Mouse (Mus musculus): ENCODE results near the gene Kctd5.
"Not testable (repeated sequence)": the region's sequence is repeated elsewhere in the genome, so short reads cannot be mapped to it uniquely, and the experiment has no call there.

Kctd5 gene

GRCm38 (mm10) chr17:24072919-24073696, at the start of gene Kctd5:
Gene Kctd5, minus strand, starts transcription at chr17:24073485.
- peak; percentile 96 for DNase-seq

- DNase-seq: no peak
Measured at GRCm38 (mm10) chr17:24119446-24119845, 46.2 kb upstream of the Kctd5 start.

- no peak for DNase-seq
Measured at GRCm38 (mm10) chr17:24113031-24113430, 39.7 kb upstream of the Kctd5 start.

GRCm38 (mm10) chr17:24111256-24111655, 38.0 kb upstream of the Kctd5 start:
- peak; percentile 12 for DNase-seq

DNA sequence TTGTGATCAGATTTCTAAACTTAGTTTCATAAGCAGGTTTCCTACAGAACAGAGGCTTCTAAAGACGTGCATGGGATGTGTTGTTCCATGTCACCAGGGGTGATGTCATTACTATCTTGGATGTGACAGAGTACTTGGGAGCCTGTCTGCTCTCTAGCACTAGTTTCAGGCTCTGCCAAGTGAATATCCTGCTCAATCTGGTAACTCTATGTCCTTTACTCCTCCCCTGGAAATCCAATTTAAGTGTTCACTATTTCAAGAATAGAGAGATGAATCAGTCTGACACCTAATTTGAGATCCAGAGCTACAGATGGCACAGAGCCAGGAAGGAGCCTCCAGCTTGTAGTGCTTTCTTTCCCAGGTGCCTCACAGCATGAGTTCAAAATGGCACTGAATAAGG, 35.6 kb upstream of the Kctd5 start:
- no peak for DNase-seq

- DNase-seq: no peak
Measured at GRCm38 (mm10) chr17:24105111-24105510, 31.8 kb upstream of the Kctd5 start.

DNA sequence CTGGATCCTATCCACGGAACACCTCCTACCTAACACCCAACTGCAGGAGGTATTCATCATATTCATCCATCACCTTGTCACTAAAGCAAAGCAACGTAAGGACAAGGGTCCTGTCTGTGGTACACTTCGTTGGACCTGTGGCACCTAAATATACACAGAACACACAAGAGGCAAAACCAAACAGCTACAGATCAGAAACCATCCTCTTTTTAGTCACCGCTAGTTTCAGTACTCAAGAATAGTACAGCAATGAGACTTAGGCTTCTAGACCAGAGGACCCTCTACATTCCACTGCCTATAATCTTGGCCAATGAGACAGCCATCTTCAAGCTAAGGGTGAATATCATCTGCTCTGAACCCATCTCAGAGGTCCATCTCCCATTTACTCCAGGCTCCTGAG, 25.1 kb upstream of the Kctd5 start:
- DNase-seq: no peak

DNA sequence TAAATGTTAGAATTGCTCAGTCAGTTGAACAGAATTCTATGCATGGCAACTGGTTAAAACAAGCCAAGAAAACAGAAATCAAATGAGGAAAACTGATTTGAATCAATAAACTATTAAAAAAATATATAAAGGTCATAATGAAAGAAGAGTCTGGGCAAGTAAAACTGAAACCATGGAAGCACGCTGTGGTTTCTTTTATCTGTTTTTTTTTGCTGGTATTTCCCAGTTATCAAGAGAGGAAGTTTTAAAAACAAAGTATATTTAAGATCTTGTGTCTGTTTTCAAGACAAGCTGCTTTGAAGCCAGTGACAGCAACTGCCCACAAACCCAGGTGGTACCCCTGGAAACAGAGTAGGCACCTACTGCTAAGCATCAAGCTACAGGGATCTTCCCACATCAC, 17.3 kb upstream of the Kctd5 start:
- no peak for DNase-seq

DNA sequence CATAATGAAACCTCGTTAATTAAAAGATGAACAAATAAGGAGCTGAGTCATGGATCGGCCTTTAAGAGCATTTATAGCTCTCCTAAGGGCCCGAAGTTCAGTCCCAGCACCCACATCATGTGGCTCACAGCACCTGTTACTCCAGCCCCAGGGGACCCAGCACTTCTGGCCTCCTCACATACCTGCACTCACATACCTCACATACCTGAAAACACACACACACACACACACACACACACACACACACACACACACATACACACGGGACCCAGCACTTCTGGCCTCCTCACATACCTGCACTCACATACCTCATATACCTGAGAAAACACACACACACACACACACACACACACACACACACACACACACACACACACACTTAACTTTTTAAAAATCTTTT, 13.1 kb upstream of the Kctd5 start:
- DNase-seq: not testable (repeated sequence)

DNA sequence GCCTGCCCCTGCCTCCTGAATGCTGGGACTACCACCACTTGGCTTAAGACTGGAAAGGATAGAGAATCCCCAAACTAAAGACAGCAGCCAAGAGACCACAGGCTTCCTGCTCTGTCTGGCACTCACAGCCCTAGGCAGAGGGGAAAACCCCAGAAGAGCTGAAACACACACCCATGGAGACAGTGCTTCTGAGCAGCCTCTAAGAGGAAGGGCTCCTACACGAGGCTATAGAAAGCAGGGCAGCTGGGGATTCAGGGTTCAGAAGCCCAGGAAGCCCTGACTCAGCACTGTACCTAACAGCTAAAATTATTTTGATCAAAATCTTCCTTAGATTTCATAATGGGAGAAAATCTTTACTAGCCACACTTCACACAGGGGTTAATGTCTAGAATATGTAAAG, 11.3 kb upstream of the Kctd5 start:
- no peak for DNase-seq

- peak; percentile 77 for DNase-seq
Measured at GRCm38 (mm10) chr17:24077101-24077500, 3.8 kb upstream of the Kctd5 start.

DNA sequence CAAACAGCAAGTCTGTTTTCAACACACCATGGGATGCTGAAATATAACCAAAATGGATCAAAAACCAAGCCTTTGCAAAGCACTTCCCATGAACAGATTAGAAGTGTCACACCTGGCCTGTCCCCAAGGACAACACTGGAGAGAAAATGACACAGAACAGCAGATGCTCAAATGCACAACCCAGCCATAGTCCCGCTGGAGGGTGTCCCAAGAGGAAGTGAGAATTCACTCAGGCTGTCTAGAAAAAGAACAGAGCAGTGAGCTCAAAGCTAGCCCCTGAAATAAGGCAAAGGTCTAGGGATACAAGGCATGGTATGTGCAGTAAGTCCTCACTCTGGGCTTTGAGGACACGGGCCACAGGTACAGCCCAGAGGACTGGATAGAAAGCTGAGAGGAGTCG, 3.8 kb downstream of the Kctd5 start:
- no peak for DNase-seq

DNA sequence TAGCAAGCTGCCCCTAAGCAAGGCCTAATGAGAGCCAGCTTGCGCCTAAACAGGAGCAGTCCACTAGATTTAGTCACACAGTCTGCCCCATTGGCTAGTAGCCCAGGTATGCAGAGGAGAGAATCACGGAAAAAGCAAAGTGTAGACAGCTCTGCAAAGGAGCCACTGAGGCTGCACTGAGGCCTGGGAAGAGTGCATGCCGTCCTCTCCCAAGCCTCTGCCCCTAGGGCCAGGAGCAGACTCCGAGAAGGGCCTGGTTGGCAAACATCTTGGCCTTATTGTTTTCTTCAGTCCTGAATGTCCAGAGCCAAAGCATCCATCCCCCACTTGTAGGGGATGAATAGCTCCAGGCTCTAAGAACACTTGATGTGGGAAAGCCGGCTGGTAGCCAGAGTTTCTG, 5.0 kb downstream of the Kctd5 start:
- DNase-seq: peak; percentile 28

DNA sequence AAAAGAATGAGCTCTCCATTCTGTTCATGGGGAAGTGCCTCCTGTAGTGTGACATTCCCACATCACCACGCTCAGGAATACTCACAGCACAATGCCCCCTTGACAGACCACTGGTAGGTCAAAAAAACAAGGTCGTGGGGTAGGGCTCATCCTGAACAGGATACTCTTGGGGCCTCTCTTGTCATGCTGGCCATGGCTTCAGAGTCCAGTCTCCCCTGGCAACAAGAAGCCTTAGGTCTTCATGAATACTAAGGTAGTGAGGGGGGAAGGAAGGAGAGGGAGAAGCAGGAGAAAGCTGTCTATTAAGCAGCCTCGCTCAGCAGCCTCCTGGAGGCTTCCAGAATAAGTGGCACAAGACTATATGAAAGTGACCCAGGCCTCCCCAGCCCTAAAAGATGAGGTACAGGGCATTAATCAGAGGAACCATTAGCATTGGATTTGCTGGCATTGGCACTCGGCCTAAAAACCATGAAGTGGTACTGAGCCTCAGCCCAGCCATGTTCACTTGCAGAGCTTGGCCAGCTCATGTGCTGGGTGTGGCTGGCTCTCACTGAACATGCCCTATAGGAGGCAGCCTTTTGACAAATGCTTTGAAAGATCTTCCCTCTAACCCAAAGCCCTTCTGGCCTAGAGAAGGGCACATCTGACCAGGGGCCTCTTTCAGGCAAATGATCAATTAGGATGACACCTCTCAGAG, 10.7 kb downstream of the Kctd5 start:
- no peak for DNase-seq

DNA sequence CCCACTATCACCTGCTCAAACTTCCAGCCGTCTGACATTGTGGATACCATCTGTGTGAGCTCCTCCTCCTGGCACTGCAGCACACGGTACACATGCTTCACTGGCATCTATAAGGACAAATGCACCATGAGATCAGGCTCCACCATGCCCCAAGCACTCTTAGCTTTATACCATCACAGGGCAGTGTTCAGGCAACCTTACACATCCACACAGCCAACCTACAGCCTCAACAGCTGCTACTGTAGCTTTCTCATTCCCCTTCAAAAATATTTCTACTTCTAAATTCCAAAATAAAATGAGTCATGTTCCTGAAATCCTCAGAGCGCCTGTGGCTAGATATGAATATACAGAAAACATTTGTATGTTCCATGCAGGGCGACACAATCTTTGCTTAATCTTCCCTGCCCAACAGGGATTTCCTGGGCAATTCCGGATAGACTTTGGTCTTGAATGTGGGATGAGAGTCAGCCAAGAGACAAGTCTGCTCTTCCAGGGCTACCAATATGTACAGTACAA, 15.5 kb downstream of the Kctd5 start:
- no peak for DNase-seq

DNA sequence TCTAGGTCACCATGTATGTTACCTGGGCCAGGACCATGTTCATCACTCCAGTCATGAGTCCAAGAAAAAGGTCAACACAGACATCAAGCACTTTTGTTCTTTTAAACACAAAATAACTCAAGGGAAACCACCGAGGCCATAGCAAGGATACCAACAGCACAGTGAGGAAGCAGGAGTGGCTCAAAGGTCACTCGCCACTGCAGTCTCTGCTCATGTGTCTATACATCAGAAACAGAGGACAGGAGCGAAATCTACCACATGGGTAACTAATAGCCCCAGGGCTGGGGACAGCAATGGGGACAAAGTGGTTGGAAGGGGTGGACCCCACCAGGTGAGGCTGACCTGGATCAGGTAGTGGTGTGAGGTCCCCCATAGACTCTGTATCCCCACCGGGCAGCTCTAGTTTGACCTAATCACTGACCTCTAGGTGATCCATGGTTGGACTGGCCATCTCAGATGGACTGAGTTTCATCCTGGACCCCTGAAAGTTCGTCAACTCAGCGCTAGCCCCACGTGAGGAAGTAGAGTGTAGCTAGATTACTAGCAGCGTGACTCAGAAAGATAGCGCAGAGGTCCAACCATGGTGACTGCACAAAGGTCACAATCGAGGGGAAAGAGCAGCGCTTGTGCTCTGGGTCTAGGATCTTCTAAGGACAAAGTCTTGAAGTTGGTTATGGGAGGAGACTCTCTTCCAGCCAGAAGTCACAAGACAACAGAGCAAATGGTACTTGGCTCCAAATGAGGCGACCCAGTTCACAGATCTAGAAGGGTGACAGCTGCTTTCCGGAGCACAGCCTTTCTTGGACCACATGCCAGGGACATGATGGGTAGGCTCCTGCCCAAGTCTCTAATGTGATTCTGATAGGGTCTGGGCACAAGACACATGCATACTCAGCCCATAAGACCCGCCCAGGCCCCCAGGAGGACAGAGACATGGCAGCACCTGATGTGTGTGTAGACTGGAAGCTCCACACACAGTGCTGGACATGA, 16.4 kb downstream of the Kctd5 start:
- DNase-seq: peak; percentile 33

DNA sequence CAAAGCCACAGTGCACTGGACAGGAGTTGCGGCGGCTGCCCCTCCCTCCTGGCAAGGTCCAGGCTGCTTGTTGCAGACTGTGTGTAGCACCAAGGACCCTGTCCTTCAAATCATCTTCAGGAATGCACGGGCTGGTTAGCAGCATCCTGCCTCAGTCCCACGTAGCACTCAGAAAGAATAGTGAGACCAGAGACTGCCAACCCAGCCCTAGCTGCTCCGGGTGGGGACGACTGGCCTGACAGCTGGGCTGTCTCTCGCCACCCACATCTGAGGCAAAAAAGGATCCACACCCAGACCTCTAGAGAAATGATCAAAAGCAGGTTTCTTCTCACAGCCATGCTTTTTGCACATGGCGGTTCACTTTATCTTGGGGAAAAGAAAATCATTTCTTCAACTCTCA, 24.3 kb downstream of the Kctd5 start:
- no peak for DNase-seq

DNA sequence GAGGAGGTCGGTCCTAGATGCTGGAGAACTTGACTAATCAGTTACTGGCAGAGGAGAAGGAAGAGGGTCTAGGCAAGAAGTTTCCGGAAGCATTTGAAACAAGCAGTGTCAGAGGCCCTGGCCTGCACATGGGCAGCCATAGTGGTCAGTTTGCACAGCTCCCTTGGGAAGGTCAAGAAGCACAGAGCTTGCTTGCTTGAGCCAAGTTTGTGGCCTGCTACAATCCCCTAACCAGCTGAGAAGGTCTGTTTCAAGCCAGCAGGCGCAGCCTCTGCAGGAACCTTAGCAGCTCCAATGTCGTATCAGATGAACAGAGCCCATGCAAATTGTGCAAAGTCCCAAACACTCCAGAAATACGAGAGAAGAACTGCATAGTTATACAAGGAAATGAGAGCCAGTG, 25.2 kb downstream of the Kctd5 start:
- no peak for DNase-seq

DNA sequence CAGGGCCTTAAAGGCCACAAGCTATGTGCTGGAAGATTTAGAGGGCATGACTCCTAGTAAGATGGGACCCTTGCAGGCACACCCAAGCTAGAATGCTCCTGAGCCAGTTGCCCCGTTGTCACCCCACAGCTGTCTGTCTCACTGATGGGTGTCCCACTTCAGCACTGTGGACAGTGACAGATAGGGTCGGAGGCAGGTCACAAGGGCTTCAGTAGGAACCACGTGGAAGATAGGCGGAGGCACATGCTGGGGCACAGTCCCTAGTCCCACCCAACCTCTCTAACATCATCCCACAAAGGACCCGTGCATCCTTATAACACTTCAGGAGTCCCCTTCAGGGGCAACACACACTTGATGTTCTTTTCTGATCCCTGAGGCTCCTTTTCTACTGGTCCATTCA, 27.3 kb downstream of the Kctd5 start:
- DNase-seq: no peak

DNA sequence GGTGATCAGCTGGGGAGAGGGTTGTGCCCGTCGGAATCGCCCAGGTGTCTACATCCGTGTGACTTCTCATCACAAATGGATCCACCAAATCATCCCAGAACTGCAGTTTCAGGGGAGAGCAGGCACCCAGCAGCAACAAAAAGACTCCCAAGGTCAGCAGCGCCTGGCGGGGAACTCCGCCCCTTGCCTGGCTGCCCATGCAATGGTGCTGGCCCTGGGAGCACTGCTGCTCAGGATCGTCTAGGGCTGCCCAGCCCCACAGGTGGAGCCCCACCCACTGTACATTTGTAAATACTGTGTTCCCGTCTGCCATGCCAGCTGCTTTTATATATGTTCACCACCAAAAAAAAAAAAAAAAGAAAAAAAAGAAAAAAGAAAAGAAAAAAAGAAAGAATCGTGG, 27.7 kb downstream of the Kctd5 start:
- no peak for DNase-seq

DNA sequence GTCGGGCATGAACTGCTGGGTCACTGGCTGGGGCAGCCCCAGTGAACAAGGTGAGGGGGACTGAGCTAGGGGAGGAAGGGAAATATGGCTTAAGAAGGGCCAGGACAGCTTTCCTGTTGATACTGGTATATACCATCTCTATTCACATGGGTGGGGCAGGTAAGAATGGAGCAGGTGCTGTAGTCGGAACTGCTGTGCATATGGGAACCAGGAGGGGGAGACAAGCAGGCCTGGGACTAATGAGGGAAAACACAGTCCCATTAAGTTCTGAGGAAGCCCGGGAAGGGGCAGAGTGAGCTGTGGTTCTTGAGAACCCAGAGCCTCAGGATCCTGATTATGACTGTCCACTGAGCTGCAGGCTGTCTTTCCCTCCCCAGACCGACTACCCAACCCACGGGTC, 28.8 kb downstream of the Kctd5 start:
- DNase-seq: no peak

DNA sequence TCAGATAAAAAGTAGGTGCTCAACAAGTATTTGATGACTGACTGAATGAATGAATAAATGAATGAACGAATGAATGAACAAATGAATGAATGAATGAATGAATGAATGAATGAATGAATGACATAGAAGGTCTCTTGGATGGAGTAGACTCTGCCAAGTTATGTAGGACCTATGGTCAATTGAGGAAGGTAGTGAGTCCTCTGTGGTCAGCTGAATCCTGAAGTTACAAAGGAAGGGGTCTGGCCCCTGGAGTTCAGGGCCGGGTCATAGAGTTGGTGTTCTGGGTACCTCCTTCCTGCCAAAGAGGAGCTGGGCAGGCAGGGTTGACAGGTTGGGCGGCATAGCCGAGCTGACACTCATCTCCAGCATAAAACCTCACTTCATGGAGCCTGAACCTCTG, 35.4 kb downstream of the Kctd5 start, which contains the start of gene Prss27:
Gene Prss27 (plus strand): TSS at position 301 of the 400 bp plus-strand sequence.
- no peak for DNase-seq

- peak; percentile 26 for DNase-seq
Measured at GRCm38 (mm10) chr17:24037360-24037759, 35.9 kb downstream of the Kctd5 start.
